Mouse (Mus musculus) liver, adult 2 months (tissue): Measurements from ENCODE around the gene S1pr1.

Experiments used
- CTCF ChIP-seq: fragments of 200-500 bp; IDR thresholded peaks from 2 replicates; pipeline ENCODE4 v1.5.1; 2011; ENCODE audit warnings: low read depth, low read length, control low read depth
- POLR2A ChIP-seq: fragments of 200-500 bp; IDR thresholded peaks from 2 replicates; pipeline ENCODE4 v1.6.1; 2011; ENCODE audit warnings: low read length, control low read depth; ENCODE audit not compliant: insufficient read depth; ENCODE audit errors: extremely low read depth

- TF ChIP-seq CTCF (no peak), POLR2A (no peak)
Measured at GRCm38 (mm10) chr3:115672965-115673662, 41.8 kb downstream of the S1pr1 start.
